Mouse (Mus musculus) liver, embryonic 14.5 days (tissue): Measurements from ENCODE around the gene Cacna1g.

Experiments
- CTCF ChIP-seq: IDR thresholded peaks from 2 replicates; pipeline ENCODE4 v1.5.1; 2016; ENCODE audit warnings: antibody characterized with exemption, low read depth, control low read depth
- EP300 ChIP-seq: IDR thresholded peaks from 2 replicates; pipeline ENCODE4 v1.6.1; 2016; ENCODE audit warnings: antibody characterized with exemption, low read depth

- TF ChIP-seq CTCF (no peak), EP300 (no peak)
Observed at GRCm38 (mm10) chr11:94464170-94464569, 9.8 kb downstream of the Cacna1g start.
